Mouse (Mus musculus) forebrain, embryonic 12.5 days (tissue): Measurements from ENCODE around the gene Zmynd15. TPM values are rescaled to one million over a fixed set of nuclear protein-coding genes. Genes with fewer than 3 reads are reported as not detected.

ENCODE experiments used
- ATAC-seq: fragments of 200-750 bp; cut with Nextera tagmentation; 2 replicates; pipeline ENCODE4 v1.8.0; 2017; ENCODE audit warnings: moderate TSS enrichment; ENCODE audit not compliant: low FRiP score
- H3K27ac ChIP-seq: fragments of 300-500 bp; sonication (generic); 2 replicates; pipeline ENCODE4 v1.5.1; 2016; ENCODE audit warnings: mild to moderate bottlenecking
- H3K27me3 ChIP-seq: fragments of 300-500 bp; sonication (generic); 2 replicates; pipeline ENCODE4 v1.6.1; 2016; ENCODE audit warnings: mild to moderate bottlenecking
- H3K36me3 ChIP-seq: fragments of 300-500 bp; sonication (generic); replicated peaks from 2 replicates; pipeline ENCODE4 v1.6.1; 2016; ENCODE audit warnings: mild to moderate bottlenecking
- H3K4me1 ChIP-seq: fragments of 300-500 bp; sonication (generic); 2 replicates; pipeline ENCODE4 v1.6.1; 2016
- H3K4me2 ChIP-seq: fragments of 300-500 bp; sonication (generic); 2 replicates; pipeline ENCODE4 v1.6.1; 2016; ENCODE audit warnings: mild to moderate bottlenecking, moderate library complexity
- H3K4me3 ChIP-seq: fragments of 300-500 bp; sonication (generic); replicated peaks from 2 replicates; pipeline ENCODE4 v1.5.1; 2016; ENCODE audit warnings: mild to moderate bottlenecking
- H3K9ac ChIP-seq: fragments of 300-500 bp; sonication (generic); 2 replicates; pipeline ENCODE4 v1.6.1; 2016; ENCODE audit warnings: mild to moderate bottlenecking
- H3K9me3 ChIP-seq: fragments of 300-500 bp; sonication (generic); 2 replicates; pipeline ENCODE4 v1.6.1; 2016
- WGBS: fragments of 180-500 bp; shearing (Covaris S2); methylation state at CpG from one replicate; pipeline ENCODE4 v1.1.7; 2016; 5-methylcytosine and 5-hydroxymethylcytosine counted together
- microRNA-seq: library from miRNA; unstranded; fragments of <30 nt; microRNA quantifications from one replicate; pipeline ENCODE4, GENCODE M21; 2017
- polyA plus RNA-seq: library from polyadenylated mRNA; unstranded; fragments of >200 nt; fragmentation: Nextera tagmentation; extraction: Ambion mirVana; gene quantifications from 2 replicates; pipeline ENCODE4 v1.2.1, GENCODE M21; 2016

Zmynd15 gene
- polyA plus RNA-seq, 1 experiment from 2014 or later, result 0.43 TPM

GRCm38 (mm10) chr11:70513520-70513919, 54.3 kb downstream of the Zmynd15 start:
- peaks cover 5% of the 10 kb centered on the region; the same call in 1 of the 2 replicates for H3K4me1 ChIP-seq
- 58% methylated on average over 11 of the region's 11 CpGs for WGBS
- no peaks in the 10 kb centered on the region for H3K36me3 ChIP-seq
- no peak overlapping the region for H3K4me3 ChIP-seq
- H3K27me3 ChIP-seq, result peaks cover 24% of the 10 kb centered on the region
- no peaks in the 10 kb centered on the region for H3K9me3 ChIP-seq
- no peak for ATAC-seq
- H3K9ac ChIP-seq, result no peak overlapping the region
- H3K4me2 ChIP-seq, result no peak overlapping the region
- H3K27ac ChIP-seq, result no peak overlapping the region

- 91% methylated on average over 7 of the region's 7 CpGs for WGBS
- no peak for ATAC-seq
These were observed 55.1 kb downstream of the Zmynd15 start, which contains the start of gene Vmo1 for GRCm38 (mm10) chr11:70514288-70514687. Vmo1 (minus strand) TSS chr11:70514616.

More at GRCm38 (mm10) chr11:70514288-70514687, 55.1 kb downstream of the Zmynd15 start, which contains the start of gene Vmo1:
- Histone ChIP-seq H3K9ac (no peak within 1 kb of the TSS), H3K36me3 (no peaks in the 10 kb centered on the region), H3K4me3 (no peak within 1 kb of the TSS), H3K9me3 (no peaks in the 10 kb centered on the region), H3K27ac (no peak within 1 kb of the TSS), H3K4me2 (no peak within 1 kb of the TSS), H3K27me3 (peaks cover 26% of the 10 kb centered on the region), H3K4me1 (peaks cover 5% of the 10 kb centered on the region; the same call in 1 of the 2 replicates)

Small RNA genes lying within 50 kb of the gene (microRNA-seq; reads per million reads assigned to microRNA genes)
- 0.73 reads per million for gene Mir7115

Other genes starting within 250 kb of the Zmynd15 start
- 1.5 and 2.5 TPM in 2 replicates for gene Slc16a11, start 246.7 kb upstream of the Zmynd15 start, polyA plus RNA-seq
- 14.3 and 14.4 TPM in 2 replicates for gene Slc16a13, start 238.4 kb upstream of the Zmynd15 start, polyA plus RNA-seq
- 5.7 and 5.9 TPM in 2 replicates for gene Bcl6b, start 229.6 kb upstream of the Zmynd15 start, polyA plus RNA-seq
- 203 and 215 TPM in 2 replicates for gene 0610010K14Rik, start 221.5 kb upstream of the Zmynd15 start, polyA plus RNA-seq
- 9.4 and 11.2 TPM in 2 replicates for gene Gm21988, start 219.6 kb upstream of the Zmynd15 start, polyA plus RNA-seq
- gene Rnasek, start 219.6 kb upstream of the Zmynd15 start, polyA plus RNA-seq, result 151 and 152 TPM in 2 replicates
- gene Alox12, start 204.1 kb upstream of the Zmynd15 start, polyA plus RNA-seq, result 1.3 and 1.6 TPM in 2 replicates
- not detected in 2 replicates for gene Alox12e, start 136.8 kb upstream of the Zmynd15 start, polyA plus RNA-seq
- gene Alox15, start 107.4 kb upstream of the Zmynd15 start, polyA plus RNA-seq, result 0.08 and 0.34 TPM in 2 replicates
- gene Pelp1, start 49.4 kb upstream of the Zmynd15 start, polyA plus RNA-seq, result 40.3 and 46.2 TPM in 2 replicates
- gene Arrb2, start 26.8 kb upstream of the Zmynd15 start, polyA plus RNA-seq, result 36.9 and 40.5 TPM in 2 replicates
- 32.1 and 32.5 TPM in 2 replicates for gene Med11, start 7.5 kb upstream of the Zmynd15 start, polyA plus RNA-seq
- 0.74 and 1.0 TPM in 2 replicates for gene Cxcl16, start 551 bp downstream of the Zmynd15 start, polyA plus RNA-seq
- gene Tm4sf5, start 45.8 kb downstream of the Zmynd15 start, polyA plus RNA-seq, result 0.35 and 0.49 TPM in 2 replicates
- not detected in 2 replicates for gene Vmo1, start 55.2 kb downstream of the Zmynd15 start, polyA plus RNA-seq
- gene Gltpd2, start 59.8 kb downstream of the Zmynd15 start, polyA plus RNA-seq, result not detected in 2 replicates
- gene Psmb6, start 65.9 kb downstream of the Zmynd15 start, polyA plus RNA-seq, result 758 and 788 TPM in 2 replicates
- gene Gm40193, start 73.5 kb downstream of the Zmynd15 start, polyA plus RNA-seq, result not detected in 2 replicates
- 3.4 and 4.0 TPM in 2 replicates for gene Pld2, start 80.6 kb downstream of the Zmynd15 start, polyA plus RNA-seq
- 15.3 and 17.4 TPM in 2 replicates for gene Mink1, start 103.4 kb downstream of the Zmynd15 start, polyA plus RNA-seq
- gene 4930544D05Rik, start 156.4 kb downstream of the Zmynd15 start, polyA plus RNA-seq, result not detected in 2 replicates
- not detected in 2 replicates for gene Chrne, start 159.8 kb downstream of the Zmynd15 start, polyA plus RNA-seq
- 0.23 and 0.33 TPM in 2 replicates for gene Gp1ba, start 179.7 kb downstream of the Zmynd15 start, polyA plus RNA-seq
- gene Rnf167, start 187.8 kb downstream of the Zmynd15 start, polyA plus RNA-seq, result 85.1 and 96.1 TPM in 2 replicates
- gene Slc25a11, start 188.0 kb downstream of the Zmynd15 start, polyA plus RNA-seq, result 139 and 141 TPM in 2 replicates
- 1,070 and 1,131 TPM in 2 replicates for gene Pfn1, start 195.2 kb downstream of the Zmynd15 start, polyA plus RNA-seq
- gene Eno3, start 197.8 kb downstream of the Zmynd15 start, polyA plus RNA-seq, result 9.0 and 9.7 TPM in 2 replicates
- gene Spag7, start 210.0 kb downstream of the Zmynd15 start, polyA plus RNA-seq, result 144 and 149 TPM in 2 replicates
- gene Camta2, start 228.7 kb downstream of the Zmynd15 start, polyA plus RNA-seq, result 12.6 and 13.9 TPM in 2 replicates
- 0.55 and 0.96 TPM in 2 replicates for gene Inca1, start 240.7 kb downstream of the Zmynd15 start, polyA plus RNA-seq
- 1.7 and 3.2 TPM in 2 replicates for gene Kif1c, start 241.1 kb downstream of the Zmynd15 start, polyA plus RNA-seq